Mouse (Mus musculus): Measurements from ENCODE around the gene Gorab. TPM values are rescaled to one million over a fixed set of nuclear protein-coding genes. Genes with fewer than 3 reads are reported as not detected.

The Gorab gene
- 4.8 and 5.0 TPM in 2 replicates for polyA plus RNA-seq (2012; ENCODE audit: insufficient read depth, insufficient read length, missing spikeins)

DNA sequence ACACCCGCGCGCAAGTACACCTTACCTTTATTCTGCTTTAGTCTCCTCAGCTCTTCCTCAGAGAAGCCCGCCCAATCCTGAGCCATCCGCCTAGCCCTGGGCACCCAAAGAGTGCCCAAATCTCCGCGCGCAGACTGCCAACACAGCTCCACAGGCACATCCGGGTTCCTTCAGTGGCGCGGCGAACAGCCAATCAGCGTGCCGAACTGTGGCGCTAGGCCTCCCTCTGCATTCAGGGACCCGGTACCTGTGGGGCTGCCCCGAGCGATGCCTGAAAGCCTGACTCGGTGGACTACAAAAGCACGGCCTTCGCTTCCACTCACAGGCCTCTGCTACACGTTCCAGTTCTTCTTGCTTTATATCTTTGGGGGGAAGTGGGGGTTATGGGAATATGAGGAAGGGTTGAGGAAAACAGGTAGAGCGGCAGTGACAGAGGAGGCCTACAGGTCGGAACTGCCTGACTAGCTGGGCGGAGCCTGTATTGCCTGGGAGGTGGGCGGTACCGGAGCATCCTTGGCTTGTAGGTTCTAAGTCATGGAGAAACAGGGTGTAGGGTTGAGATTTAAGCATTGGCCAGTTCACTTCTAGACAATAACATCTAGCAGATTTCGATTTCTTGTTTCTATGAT is at the start of gene Gorab:
Gene Gorab (minus strand): TSS at position 172 of the 629 bp plus-strand sequence.
- TF ChIP-seq POLR2A (IDR thresholded peaks at IDR 0.05; ENCODE audit: borderline replicate concordance, low read depth, low read length) (no peak; the same call in 1 of the 2 replicates), CTCF (IDR thresholded peaks at IDR 0.05; ENCODE audit: low read depth, low read length) (no peak)
- peak within 1 kb of the TSS; percentile 69 for H3K27ac ChIP-seq (ENCODE audit: insufficient read depth, low read depth, low read length)
- peaks cover 10% of the 10 kb centered on the region for H3K4me1 ChIP-seq (ENCODE audit: control insufficient read depth, insufficient read depth, low read length)
- H3K4me3 ChIP-seq (ENCODE audit: insufficient read depth, low read length) = peak within 1 kb of the TSS; percentile 94

- H3K4me3 ChIP-seq (ENCODE audit: insufficient read depth, low read length) = no peak overlapping the region
- no peak for TF ChIP-seq POLR2A (IDR thresholded peaks at IDR 0.05; ENCODE audit: borderline replicate concordance, low read depth, low read length)
- TF ChIP-seq CTCF (IDR thresholded peaks at IDR 0.05; ENCODE audit: low read depth, low read length) = no peak
- 0 out of 2 replicates have a peak, but pooled peaks cover 2% of the 10 kb centered on the region for H3K4me1 ChIP-seq (ENCODE audit: control insufficient read depth, insufficient read depth, low read length)
- H3K27ac ChIP-seq (ENCODE audit: insufficient read depth, low read depth, low read length) = no peak overlapping the region
Observed at GRCm38 (mm10) chr1:163443832-163444231, 40.4 kb upstream of the Gorab start.

DNA sequence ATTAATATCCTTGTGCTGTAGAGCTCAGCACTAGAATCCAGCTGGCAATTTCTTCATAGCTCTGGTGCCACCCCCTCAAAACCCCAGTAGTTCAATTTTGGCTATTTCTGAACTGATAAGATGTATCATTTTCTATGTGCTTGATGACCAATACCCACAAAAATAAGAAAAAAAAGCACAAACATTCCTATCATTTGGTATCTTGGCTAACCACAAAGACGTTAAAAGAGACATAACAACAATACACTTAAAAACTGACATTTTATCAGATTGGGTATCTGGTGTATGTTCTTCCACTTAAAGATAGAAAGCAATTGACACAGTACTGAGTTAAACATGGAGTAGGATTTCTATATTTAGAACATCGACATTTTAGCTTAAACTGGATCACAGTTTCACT is 35.5 kb upstream of the Gorab start:
- H3K4me3 ChIP-seq (ENCODE audit: insufficient read depth, low read length) = no peak overlapping the region
- H3K27ac ChIP-seq (ENCODE audit: insufficient read depth, low read depth, low read length) = no peak overlapping the region
- TF ChIP-seq POLR2A (IDR thresholded peaks at IDR 0.05; ENCODE audit: borderline replicate concordance, low read depth, low read length) = no peak
- H3K4me1 ChIP-seq (ENCODE audit: control insufficient read depth, insufficient read depth, low read length) = 0 out of 2 replicates have a peak, but pooled peaks cover 2% of the 10 kb centered on the region

DNA sequence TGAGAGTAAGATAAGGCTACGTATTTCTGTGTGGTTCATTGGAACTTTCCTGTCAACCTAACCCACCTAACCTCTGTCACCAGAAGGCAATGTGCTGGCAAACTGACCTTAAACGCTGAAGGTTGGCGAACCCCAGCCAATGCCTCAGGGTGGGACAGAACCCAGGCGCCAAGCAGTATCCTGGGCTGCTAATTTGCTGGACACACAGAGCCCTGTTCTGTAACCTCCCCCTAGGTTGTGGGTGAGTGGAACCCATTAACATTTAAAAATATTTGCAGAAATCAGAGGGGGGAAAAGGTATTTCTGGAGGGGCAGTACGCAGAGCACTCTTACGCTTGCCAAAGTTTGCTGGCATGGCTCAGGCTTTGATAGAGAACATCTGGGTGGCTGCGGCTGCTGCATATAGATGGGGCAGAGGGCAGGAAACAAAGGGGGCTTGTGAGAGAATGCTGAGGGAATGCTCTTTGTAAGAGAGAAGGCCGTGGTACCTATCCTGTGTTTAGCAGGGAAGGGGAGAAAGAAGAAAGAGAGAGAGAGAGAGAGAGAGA is 20.1 kb upstream of the Gorab start:
- Histone ChIP-seq H3K27ac (ENCODE audit: insufficient read depth, low read depth, low read length) (no peak overlapping the region), H3K4me3 (ENCODE audit: insufficient read depth, low read length) (no peak overlapping the region), H3K4me1 (ENCODE audit: control insufficient read depth, insufficient read depth, low read length) (no peaks in the 10 kb centered on the region)
- TF ChIP-seq POLR2A (IDR thresholded peaks at IDR 0.05; ENCODE audit: borderline replicate concordance, low read depth, low read length) (no peak), CTCF (IDR thresholded peaks at IDR 0.05; ENCODE audit: low read depth, low read length) (no peak)

- H3K4me1 ChIP-seq (ENCODE audit: control insufficient read depth, insufficient read depth, low read length) = no peaks in the 10 kb centered on the region
- no peak for TF ChIP-seq POLR2A (IDR thresholded peaks at IDR 0.05; ENCODE audit: borderline replicate concordance, low read depth, low read length)
- no peak overlapping the region for H3K27ac ChIP-seq (ENCODE audit: insufficient read depth, low read depth, low read length)
- no peak overlapping the region for H3K4me3 ChIP-seq (ENCODE audit: insufficient read depth, low read length)
Observed at GRCm38 (mm10) chr1:163417191-163417590, 13.7 kb upstream of the Gorab start.

GRCm38 (mm10) chr1:163414200-163414599 is 10.7 kb upstream of the Gorab start:
- TF ChIP-seq POLR2A (IDR thresholded peaks at IDR 0.05; ENCODE audit: borderline replicate concordance, low read depth, low read length) (no peak), CTCF (IDR thresholded peaks at IDR 0.05; ENCODE audit: low read depth, low read length) (no peak)
- Histone ChIP-seq H3K4me1 (ENCODE audit: control insufficient read depth, insufficient read depth, low read length) (no peaks in the 10 kb centered on the region), H3K27ac (ENCODE audit: insufficient read depth, low read depth, low read length) (no peak overlapping the region), H3K4me3 (ENCODE audit: insufficient read depth, low read length) (no peak overlapping the region)

DNA sequence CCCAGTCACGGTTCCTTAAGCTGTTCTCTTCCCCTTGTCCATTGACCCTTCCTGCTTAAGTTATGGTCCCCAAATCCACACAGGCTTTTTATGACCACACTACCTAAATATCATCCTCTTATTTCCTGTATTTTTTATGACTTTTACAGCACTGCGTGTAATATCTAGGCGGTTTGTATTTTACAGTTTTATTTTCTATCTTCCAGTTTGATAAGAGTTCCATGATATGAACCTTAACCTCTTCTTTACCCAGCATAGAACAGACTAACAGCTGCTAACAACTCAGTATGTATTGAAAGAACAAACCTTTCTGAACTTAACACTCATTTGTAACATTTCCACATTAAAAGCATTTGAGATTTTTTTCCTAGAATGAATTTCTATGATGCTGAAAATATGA is 2.7 kb upstream of the Gorab start:
- H3K4me3 ChIP-seq (ENCODE audit: insufficient read depth, low read length) = no peak overlapping the region
- TF ChIP-seq POLR2A (IDR thresholded peaks at IDR 0.05; ENCODE audit: borderline replicate concordance, low read depth, low read length) (no peak), CTCF (IDR thresholded peaks at IDR 0.05; ENCODE audit: low read depth, low read length) (no peak)
- peaks cover 4% of the 10 kb centered on the region for H3K4me1 ChIP-seq (ENCODE audit: control insufficient read depth, insufficient read depth, low read length)
- no peak overlapping the region for H3K27ac ChIP-seq (ENCODE audit: insufficient read depth, low read depth, low read length)

GRCm38 (mm10) chr1:163391321-163391720 is 12.1 kb downstream of the Gorab start:
- H3K4me1 ChIP-seq (ENCODE audit: control insufficient read depth, insufficient read depth, low read length) = 0 out of 2 replicates have a peak, but pooled peaks cover 2% of the 10 kb centered on the region
- TF ChIP-seq CTCF (IDR thresholded peaks at IDR 0.05; ENCODE audit: low read depth, low read length) = no peak
- no peak for TF ChIP-seq POLR2A (IDR thresholded peaks at IDR 0.05; ENCODE audit: borderline replicate concordance, low read depth, low read length)
- H3K4me3 ChIP-seq (ENCODE audit: insufficient read depth, low read length) = no peak overlapping the region
- H3K27ac ChIP-seq (ENCODE audit: insufficient read depth, low read depth, low read length) = no peak overlapping the region

DNA sequence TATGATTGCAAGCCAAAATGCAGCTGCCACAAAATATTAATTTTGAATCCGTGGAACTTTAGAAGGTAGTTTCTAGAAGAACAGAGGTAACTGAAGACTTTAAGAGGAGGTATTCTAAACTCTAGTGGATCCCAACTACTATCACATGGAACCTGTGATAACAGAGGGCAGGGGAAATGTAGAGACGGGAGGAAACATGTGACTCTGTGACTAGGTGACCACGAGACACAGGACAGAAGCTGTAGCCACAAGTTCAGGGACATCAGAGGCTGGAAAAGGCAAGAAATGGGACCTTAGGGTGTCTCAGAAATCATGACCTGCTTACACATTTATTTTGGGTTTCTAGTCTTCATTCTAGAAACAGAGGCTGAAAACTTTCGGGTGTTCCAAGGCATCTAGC is 13.4 kb downstream of the Gorab start:
- Histone ChIP-seq H3K4me1 (ENCODE audit: control insufficient read depth, insufficient read depth, low read length) (0 out of 2 replicates have a peak, but pooled peaks cover 2% of the 10 kb centered on the region), H3K27ac (ENCODE audit: insufficient read depth, low read depth, low read length) (no peak overlapping the region), H3K4me3 (ENCODE audit: insufficient read depth, low read length) (no peak overlapping the region)
- TF ChIP-seq CTCF (IDR thresholded peaks at IDR 0.05; ENCODE audit: low read depth, low read length) (no peak), POLR2A (IDR thresholded peaks at IDR 0.05; ENCODE audit: borderline replicate concordance, low read depth, low read length) (no peak)

DNA sequence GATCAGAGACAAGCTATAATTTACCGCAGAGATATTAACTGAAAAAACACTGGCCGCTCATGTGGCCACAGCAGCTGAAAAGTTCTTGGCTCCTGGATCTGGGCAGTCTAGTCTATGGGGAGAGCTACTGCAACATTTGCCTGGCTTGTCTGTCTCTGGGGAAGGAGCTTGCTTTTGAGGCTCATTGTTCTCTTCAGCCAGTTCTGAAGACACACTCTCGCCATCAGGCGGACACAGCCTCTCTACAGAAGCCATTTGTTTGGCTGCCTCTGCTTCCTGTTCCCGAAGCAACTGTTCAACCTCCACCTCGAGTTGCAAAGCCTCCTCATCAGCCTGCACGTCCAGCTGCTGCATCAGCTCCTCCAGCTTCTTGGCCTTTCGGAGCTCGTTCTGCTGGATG is 17.3 kb downstream of the Gorab start:
- TF ChIP-seq POLR2A (IDR thresholded peaks at IDR 0.05; ENCODE audit: borderline replicate concordance, low read depth, low read length) (no peak), CTCF (IDR thresholded peaks at IDR 0.05; ENCODE audit: low read depth, low read length) (no peak)
- Histone ChIP-seq H3K4me1 (ENCODE audit: control insufficient read depth, insufficient read depth, low read length) (peaks cover 29% of the 10 kb centered on the region), H3K27ac (ENCODE audit: insufficient read depth, low read depth, low read length) (no peak overlapping the region), H3K4me3 (ENCODE audit: insufficient read depth, low read length) (no peak overlapping the region)
